Mouse (Mus musculus) thymus, postnatal 4 days (tissue): ENCODE data around the gene Cdkal1.

ENCODE experiments used
- DNase-seq: peaks from one replicate; pipeline ENCODE4 v3.0.0; 2021

Gene Cdkal1

GRCm38 (mm10) chr13:29390025-29390424, 465.4 kb downstream of the Cdkal1 start:
- no peak for DNase-seq

GRCm38 (mm10) chr13:29388918-29389317, 466.6 kb downstream of the Cdkal1 start:
- no peak for DNase-seq

DNA sequence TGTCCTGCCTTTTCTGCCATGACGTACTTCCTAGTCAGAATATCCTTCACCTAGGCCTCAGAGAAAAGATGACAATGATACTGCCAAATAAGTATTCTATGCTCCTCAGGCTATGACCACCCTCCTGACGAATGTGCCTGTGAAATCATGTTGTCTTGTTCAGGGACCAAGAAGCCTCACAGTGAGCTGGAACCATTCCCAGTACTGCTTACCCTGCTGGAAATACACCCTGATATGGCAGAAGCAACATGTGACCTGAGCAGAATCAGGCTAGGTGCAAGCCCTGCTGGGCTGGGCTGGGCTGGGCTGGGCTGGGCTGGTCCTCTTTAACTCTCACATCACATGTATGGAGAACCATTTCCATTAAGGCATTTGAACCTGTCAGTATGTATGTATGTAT, 477.9 kb downstream of the Cdkal1 start:
- DNase-seq = no peak

DNA sequence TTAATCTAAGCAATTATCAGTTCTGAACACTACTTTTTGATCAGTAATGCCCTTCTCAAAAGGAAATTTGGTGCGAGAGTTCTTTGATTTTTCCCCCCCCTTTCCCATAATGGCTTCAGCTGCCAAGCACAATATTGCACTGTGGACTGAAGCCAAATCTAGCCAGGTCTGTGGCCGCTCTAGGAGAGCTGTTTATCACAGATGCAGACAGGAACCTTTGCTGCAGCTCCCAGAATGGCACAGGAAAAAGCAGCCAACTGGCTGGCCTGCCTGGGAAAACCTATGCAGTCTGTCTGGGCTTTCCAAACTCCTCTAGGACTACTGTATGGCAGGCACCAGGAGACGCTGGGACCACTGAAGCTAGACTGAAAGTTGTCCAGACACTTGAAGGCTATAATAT, 483.6 kb downstream of the Cdkal1 start:
- no peak for DNase-seq

DNA sequence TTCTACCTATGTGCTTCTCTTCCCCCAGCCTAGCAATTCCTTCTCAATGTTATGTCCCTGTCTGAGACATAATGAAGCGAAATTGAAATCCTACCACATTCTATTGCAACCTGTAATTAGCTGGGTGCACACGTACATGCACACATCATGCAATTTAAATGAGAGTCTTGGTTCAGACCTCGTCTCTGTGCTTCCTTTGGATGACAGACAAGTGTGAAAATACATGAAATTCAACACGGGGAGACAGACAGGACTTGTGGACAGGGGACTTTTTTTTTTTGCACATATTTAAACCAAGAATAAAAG, 484.1 kb downstream of the Cdkal1 start:
- DNase-seq = no peak

DNA sequence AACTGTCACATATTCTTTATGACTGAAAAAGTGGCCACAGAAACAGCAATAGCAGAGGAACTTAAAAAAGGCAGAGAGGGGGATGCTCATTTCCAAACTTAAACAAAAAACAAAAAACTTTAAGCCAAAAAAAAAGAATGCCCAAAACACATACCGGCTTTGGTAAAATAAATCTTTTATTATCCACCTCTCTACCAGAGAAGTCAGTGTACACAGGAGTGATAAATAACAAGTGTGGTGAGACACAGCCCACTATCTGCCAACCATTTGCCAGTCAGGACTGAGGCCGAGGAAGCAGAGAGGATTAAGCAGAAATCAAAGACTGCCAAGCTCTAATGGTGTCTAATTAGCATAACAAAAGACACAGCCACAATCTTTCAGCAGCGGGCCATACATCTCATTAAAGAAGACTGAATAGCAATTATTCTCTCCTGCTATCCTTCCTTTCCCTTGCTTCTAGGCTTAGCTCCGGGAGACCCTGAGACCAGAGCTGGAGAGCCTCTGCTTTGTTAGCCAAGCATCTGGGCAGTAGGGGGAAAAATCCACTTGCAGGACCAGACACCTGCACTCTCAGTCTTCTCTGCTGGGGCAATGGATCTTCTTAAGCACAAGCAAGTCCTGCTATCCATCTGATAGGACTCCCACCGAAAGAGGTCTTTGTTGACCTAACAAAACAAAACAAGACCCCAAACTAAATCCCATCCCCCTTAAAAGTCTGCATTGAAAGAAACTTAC, 484.6 kb downstream of the Cdkal1 start:
- no peak for DNase-seq

DNA sequence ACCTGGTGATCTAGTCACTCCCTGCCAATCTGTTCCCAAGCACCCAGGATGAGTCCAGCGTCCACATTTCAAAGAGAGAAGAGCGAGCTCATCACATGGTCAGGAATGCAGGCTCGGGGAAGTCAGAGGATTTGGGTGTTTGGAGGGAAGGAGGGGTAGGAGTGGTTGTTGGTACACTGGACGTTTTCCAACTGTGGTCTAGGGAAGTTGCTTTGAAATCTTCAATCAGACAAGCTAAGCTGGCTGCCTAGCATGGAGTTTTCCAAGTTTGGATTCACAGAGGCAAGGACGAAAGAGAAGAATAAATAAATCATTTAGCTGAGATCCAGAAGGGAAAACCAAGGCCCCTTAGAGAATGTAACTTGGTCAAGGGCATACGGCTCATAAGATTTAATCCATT, 486.7 kb downstream of the Cdkal1 start:
- DNase-seq = no peak

- no peak for DNase-seq
These were observed 490.4 kb downstream of the Cdkal1 start for GRCm38 (mm10) chr13:29364901-29365625.

DNA sequence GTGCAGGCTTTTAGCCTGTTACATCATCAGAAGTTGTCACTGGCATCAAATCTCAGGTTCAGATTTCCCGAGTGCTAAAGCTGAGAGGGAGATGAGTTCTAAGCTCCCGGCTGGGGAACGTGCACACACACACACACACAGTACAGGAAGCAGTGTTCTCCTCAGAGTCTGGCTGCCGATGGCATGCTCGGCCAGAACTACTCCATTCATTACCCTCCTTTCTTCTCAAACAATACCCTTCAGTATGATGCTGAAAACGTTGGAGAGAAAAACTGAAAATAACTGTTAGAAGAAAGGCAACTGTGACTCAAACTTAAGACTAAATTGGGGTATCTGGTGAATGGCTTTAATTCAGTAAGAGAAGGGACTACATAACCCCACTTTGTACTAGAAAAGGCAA, 491.5 kb downstream of the Cdkal1 start:
- DNase-seq = no peak

DNA sequence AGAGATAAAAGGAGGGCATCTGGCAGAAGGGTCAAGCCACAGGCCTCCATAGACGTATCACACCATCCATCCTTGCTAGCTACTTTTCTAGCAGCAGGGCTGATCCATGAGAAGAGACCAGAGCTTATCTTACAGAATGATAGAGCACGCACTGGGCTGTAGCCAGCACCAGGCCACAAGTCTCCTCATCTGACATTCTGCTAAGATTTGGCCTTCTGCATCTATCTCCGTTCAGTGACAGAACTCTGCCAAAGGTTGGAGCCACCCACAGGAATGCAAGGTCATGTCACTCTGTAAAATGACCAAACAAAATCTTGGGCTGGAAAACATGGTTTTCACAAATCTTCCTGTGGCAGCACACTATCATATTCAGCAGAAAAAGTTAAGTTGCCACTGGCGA, 493.6 kb downstream of the Cdkal1 start:
- DNase-seq = no peak

DNA sequence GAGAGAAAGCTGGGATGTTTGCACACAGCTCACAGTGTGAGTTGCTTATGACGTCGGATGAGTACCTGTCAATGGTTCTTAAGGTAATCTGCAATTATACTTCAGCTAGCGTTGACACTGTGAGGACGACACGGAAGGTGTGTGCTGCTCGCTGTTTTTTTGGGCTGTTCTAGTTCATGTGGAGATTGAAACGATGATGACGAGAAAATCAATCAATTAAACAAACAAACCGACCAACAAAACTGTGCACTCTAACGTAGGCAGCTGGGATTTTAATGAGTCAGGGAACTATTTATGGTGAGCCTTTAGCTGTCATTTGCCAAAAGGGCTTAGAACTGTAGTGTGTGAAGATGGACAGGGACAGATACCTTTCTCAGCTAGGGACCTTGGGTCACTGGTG, 494.6 kb downstream of the Cdkal1 start:
- no peak for DNase-seq

DNA sequence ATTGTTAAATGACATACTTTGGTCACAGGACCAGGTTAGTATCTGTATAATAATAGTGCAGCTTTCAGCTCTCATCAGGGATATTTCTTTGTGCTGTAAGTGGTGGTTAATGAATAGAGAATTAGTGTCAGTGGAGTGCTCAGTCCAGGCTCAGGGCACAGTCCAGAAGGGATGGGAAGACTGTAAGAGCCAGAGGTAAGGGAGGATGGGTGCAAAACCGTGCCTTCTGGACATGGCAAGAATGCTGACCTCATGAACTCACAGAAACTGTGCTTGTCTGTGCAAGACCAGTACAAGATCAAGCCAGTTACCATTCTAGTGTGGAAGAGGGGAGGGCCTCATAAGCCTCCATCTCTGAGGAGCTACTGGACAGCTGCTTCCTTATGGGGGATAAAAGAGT, 496.1 kb downstream of the Cdkal1 start:
- no peak for DNase-seq

- DNase-seq = no peak
These were observed 498.0 kb downstream of the Cdkal1 start for GRCm38 (mm10) chr13:29357483-29357882.

DNA sequence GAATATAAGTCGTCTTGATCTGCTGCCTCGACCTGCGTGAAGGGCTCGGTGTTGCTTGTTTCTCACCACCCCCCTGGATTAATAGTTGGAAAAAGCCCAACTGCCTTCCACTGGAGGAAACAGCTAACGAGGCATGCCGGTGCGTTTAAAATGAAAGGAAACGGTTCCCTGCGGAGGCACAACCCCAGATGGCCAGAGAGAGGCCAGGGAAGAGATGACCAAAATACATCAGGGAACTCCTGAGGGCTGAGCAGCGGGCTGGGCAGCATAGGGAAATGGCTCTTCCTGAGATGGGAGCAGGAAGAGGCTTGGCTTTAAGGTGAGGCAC, 499.4 kb downstream of the Cdkal1 start:
- no peak for DNase-seq

GRCm38 (mm10) chr13:29355484-29356157, 499.9 kb downstream of the Cdkal1 start:
- DNase-seq = no peak

DNA sequence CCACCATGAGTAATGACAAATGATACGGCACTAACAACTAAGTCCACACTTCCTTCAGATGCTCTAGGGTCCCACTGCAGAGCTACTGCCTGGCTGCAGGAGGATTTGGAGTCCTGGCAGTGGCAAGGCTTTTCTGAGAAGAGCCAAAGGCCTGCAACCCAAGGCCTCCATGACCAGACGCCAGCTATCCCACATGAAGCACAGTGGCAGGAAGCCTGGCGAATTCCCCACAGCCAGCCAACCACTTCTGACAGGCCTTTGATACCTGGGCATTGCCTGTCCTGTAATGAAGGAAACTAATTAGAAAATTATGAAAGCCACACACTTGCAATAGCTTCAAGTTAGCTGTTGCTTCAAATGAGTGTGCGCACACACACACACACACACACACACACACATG, 500.5 kb downstream of the Cdkal1 start:
- no peak for DNase-seq

DNA sequence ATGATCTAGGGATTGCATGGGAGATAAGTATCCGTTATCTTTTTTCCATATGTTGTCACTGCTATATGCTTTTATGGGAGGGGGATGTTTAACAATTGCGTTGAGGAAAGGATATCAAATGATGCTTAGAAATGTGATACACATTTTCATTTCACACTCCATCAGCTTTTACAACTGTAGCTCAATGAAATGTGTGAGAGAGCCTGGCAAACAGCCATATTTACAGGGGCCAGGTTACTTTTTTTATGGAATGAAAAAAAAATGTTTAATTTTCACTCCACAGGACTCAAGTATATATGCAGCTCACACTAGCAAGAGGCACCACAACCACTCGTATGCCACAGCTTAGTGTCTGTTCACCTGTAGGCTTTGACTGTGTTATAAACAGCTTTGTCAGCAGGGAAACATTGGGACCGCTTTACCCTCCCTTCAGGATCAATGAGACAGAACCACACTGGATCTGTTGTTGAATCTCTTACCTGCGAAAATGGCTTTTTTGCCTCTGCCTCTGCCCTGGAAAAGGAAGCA, 501.5 kb downstream of the Cdkal1 start:
- DNase-seq = no peak

GRCm38 (mm10) chr13:29351023-29351684, 504.3 kb downstream of the Cdkal1 start:
- no peak for DNase-seq

DNA sequence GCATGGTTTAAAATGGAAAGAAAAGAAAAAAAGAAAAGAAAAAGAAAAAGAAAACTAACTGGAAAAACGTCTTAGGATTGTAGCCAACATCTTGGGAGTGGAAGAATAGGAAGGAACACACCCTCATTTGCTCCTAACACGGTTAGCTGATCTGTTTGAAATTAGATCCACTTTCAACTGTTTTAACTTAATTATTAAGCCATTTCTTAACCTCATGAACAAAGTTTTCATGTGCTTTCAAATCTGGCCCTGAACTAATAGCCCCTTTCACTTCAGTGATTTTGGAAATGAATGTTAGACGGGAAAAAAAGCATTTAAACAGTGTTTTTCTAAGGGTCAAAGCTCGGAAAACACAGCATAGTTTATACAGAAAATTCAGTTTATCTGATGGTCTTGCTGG, 505.5 kb downstream of the Cdkal1 start:
- DNase-seq = no peak

- DNase-seq = no peak
These were observed 506.0 kb downstream of the Cdkal1 start for GRCm38 (mm10) chr13:29349386-29349961.

DNA sequence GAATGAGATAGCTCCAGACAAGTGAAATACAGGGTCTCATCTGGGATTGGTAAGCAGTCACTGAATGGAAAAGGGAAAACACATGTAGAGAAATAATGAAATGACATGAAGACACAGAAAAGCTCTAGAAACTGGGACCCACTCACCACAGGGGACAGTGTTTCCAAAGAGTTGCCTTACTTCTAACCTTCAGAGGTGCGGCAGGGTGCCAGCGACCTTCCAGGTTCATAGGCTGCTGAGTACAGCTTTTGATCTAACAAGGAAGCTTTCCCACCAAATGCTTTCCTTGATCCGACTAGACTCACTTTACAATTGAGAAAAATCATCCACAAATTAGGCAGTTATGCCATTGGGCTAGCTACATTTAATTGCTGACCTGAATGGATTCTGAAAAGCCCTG, 507.1 kb downstream of the Cdkal1 start:
- DNase-seq = no peak

DNA sequence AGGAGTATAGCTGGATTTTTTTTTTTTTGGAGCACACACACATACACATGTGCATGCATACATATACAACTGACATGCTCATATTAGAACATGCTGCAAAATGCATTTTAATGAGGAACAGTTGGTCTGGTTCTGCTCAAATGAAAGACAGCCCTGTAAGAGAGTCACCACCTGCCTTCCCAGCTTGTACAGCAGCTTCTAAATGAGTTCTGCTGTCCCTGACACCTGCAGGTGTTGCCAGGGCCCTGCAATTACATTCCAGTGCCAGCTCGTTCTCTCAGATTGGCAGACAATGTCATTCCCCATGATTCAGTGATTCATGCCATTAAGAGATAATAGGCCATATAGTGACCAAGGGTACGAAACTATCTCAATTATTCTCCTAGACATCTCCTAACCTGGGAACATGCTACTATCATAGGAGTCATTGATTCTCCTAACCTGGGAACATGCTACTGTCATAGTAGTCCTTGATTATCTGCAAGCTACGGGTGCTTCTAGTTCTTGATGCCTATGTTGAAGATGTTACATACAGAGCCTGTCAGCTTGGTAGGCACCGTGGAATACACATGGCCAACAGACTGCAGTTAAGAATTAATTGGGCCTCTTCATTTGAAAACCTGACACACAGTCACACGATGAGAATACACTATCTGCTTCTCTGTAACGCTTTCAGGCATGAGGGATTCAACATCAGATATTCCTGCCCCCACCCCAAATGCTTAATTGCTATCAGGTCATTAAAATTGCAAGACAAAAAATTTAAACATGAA, 522.6 kb downstream of the Cdkal1 start:
- no peak for DNase-seq

DNA sequence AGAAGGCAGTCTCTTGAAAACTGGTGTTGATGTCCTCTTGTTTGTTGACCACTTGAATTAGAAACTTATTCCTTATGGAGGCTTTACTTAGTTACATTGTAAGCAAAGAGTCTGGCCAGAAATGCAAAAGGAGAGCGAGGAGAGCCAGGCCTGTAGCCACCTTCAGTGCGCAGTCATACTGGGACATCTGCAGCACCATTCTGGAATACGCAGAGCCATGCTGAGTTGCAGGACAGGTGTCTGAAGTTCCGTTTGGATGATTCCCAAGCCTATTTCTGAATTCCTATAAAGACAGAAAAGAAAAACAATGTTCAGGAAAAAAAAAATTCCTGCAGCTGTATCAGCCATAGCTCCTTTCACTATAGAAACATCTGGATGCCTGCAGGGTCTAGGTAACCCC, 529.5 kb downstream of the Cdkal1 start:
- DNase-seq = no peak
